Mouse (Mus musculus) stomach, adult 2 months (tissue): ENCODE measurements around the gene Gm21860. TPM values are rescaled to one million over a fixed set of nuclear protein-coding genes. Genes with fewer than 3 reads are reported as not detected.

Source experiments
- polyA plus RNA-seq: library from polyadenylated mRNA; depleted of rRNA; stranded (reverse); fragments of >200 nt; gene quantifications from 2 replicates; pipeline ENCODE4 v1.2.3, GENCODE M21; 2012; rRNA removed

The Gm21860 gene
- not detected in 2 replicates for polyA plus RNA-seq

GRCm38 (mm10) chrY:90754721-90755120 is at the start of gene Gm21860:
Gm21860 (minus strand) TSS chrY:90754821.

DNA sequence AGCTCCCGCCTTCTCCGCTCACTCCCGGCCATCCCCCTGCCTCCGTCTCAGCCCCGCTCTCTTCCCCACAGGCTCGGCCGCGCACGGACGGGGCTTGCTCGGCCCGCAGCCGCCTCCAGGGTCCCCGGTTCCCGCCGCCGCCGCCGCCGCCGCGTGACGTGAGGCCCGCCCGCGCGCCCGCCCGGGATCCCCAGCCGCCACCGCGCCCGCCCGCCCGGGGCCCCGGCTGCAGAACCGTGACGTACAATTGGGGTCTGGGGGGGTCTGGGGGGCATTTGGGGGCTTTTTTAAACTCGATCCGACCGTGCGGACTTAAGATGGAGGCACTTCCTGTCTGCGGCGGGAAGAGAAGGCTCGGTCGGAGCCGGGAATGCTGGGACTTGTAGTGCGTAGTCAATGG is 29.8 kb upstream of the Gm21860 start, which contains the start of gene Gm47283:
Gene Gm47283 (plus strand): TSS at position 301 of the 400 bp plus-strand sequence.

Other genes with a start within 250 kb of the Gm21860 start
- not detected in 2 replicates for gene Gm47283, start 29.9 kb upstream of the Gm21860 start, polyA plus RNA-seq
- not detected in 2 replicates for gene Gm21748, start 84.4 kb upstream of the Gm21860 start, polyA plus RNA-seq